Mouse (Mus musculus) lung, postnatal 14 days (tissue): ENCODE results near the gene Gm9376.

Experiments used
- DNase-seq: peaks from one replicate; pipeline ENCODE4 v3.0.0; 2021

Gm9376 gene

GRCm38 (mm10) chr14:118266660-118267059 is at the start of gene Gm9376:
Gene Gm9376 (plus strand): TSS chr14:118266960.
- DNase-seq = no peak

DNA sequence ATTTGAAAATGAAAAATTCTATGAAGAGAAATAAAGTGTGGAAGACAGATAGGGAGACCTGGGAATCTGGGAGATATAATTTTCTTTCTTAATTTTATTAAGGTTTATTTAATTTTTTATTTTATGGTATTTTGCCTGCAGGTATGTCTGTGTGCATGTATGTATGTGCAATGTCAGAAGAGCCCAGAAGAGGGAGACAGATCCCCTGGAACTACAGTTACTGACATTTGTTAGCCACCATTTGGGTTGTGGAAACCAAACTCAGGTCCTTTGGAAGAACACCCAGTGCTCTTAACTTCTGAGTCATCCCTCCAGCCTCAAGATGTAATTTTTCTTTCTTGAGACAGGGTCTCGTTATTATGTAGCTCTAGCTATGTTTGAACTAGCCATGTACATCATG is 45.9 kb upstream of the Gm9376 start:
- DNase-seq = no peak

DNA sequence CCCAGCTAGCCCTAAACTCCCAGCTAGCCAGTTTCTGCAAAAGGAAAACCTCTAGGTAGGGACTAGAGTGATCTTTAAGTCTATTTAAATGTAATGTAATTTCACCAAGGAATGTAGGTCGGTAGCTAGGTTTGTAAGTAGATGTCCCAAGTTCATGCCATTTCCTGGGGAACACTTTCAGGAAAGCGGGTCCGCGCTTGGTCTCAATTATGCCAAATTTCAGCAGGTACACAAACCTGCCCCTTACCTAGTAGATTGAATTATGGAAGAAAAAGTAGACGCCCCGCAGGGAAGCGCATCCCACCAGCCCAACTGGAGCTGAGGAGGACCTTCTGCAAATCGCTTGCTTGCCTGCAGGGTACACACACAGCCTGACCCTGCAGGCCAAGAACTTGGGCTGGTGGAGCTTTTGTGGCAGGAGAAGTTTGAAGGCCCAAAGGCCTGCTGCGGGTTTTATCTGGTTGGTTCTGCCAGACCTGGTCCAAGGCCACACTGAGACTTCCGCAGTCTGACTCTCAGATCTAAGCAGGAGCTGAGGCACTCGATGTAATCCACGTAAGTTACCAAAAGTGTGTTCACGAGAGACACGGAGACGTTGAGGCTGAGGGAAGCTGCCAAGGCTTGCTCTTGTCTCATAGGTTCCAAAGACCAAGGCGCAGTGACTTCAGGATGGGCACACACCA is 41.6 kb upstream of the Gm9376 start:
- DNase-seq = no peak

DNA sequence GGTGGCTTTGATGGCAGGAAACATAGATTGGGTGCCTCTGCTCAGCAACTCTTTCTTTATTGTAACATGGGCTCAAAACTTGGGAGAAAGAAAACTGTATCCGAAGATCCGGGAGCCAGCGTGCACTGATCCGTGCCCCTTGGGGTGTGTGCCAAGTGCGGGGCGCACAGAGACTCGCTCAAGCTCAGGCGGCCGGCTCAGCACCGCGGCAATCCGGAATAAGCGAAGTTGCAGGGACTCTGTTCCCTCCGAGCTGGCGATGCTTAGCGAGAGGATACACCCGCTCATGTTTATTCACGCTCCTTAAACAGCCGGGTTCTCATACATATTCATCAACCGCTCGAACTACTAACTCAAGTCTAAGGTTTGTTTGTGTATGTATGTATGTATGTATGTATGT is 40.8 kb upstream of the Gm9376 start:
- DNase-seq = no peak

GRCm38 (mm10) chr14:118226471-118227155 is 40.1 kb upstream of the Gm9376 start:
- no peak for DNase-seq

DNA sequence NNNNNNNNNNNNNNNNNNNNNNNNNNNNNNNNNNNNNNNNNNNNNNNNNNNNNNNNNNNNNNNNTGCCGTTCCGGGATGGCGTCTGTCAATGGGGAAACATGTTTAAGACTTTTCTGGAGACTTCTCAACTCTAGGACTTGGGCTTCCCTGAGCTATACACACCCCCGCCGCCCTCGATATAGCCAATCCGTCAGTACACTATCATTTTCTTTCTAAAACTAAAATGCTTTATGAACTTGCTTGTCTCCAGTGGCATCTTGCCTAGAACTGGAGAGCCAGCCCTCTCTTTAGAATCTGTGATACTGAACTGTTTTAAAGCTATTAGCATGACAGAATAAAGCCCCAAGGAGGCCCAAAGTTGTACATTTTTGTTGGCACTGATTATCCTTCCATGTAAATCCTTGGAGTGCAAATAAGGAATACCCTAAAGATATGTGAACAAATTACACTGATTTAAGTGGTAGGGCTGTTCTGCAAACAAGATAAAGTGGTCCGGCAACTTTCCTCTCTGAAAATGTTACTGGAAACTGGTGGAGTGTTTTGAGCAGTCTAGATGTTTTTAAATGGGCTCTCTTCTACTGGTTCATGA is 34.3 kb upstream of the Gm9376 start:
- no peak for DNase-seq

DNA sequence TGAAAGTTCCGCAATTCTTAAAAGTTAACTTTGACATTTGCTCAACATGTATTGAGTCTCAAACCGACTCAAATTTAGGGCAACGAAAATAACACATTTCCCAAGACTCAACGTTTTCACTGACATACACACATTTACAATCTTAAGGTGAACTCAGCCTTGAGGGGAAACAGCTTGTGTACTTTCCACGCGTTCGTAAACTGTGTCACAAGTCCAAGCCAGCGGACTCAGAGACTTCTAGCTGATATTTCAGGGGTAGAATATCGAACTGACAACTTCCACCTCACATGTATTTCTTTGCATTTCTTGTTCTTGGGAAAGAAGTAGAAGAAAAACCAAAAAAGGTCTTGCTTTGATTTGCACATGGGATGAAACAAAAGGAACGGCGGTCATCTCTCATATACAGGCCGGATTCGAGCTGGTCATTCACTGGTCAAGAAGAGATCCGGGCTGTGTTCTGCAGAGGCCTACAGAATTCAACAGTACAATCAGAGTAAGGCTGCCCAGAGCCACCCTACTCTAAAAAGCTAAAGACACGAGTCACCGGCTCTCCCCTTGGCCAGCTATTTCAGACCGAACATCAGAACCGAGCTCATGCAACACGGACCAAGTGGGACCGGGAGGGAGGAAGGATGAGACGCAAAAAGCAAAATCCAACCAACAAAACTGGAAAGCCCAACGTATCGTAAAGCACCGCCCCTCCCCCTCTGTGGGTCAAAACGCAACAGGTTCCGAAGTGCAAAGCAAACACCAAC is 32.8 kb upstream of the Gm9376 start:
- DNase-seq = no peak

DNA sequence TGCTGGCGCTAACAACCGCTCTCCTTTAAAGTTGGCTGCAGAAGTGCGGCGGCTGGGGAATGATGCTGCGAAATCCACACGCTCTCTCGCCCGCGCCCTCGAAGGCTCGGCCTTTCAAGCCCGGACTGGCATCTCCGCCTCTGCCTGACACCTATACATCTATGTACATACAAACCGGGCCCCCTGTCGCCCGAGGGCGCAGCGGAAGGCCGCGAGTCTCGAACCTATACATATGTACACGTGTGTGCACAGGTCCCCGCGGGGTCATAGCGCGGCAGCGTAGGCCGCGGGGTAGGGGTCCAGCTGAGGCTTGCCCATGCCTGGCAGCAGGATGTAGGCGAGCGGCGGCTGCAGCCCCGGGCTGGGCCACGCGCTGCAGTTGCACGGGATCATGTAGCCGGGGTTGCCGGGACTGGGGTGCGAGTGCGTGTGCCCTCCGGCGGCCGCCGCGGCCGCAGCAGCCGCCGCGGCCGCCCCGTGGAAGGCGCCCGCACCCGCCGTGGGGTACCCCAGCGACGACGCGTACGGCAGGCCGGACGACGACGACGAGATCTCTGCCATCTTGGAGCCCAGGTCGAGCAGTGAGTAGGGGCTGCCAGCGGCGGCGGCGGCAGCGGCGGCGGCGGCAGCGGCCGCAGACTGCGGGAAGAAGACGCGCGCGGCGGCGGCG is 32.1 kb upstream of the Gm9376 start:
- DNase-seq = no peak

DNA sequence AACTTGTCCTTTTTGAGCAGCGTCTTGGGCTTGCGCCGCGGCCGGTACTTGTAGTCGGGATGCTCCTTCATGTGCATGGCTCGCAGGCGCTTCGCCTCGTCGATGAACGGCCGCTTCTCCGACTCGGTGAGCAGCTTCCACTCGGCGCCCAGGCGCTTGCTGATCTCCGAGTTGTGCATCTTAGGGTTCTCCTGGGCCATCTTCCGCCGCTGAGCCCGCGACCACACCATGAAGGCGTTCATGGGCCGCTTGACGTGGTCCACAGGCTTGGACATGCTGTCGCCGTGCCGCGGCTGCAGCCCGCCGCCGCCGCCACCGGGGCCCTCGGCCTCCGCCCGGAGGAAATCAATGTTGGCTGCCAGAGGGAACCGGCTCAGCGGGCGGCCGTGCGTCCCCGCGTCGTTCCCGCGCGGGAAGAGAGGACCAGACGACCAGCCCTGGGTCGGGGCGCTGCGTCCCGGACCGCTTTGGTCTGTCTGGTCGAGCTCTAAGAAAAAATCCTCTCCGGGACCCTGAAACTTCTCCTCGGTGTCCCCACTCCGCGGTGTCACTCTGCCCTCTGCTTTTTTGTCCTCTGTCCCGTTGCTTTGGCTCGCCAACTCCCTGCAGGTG is 31.3 kb upstream of the Gm9376 start:
- DNase-seq = no peak

- DNase-seq = no peak
These were observed 30.5 kb upstream of the Gm9376 start for GRCm38 (mm10) chr14:118235973-118236885.

- peak; percentile 30 for DNase-seq
These were observed 29.9 kb upstream of the Gm9376 start, which contains the start of gene Sox21 for GRCm38 (mm10) chr14:118236886-118237289. Gene Sox21 (minus strand): TSS chr14:118237030.

DNA sequence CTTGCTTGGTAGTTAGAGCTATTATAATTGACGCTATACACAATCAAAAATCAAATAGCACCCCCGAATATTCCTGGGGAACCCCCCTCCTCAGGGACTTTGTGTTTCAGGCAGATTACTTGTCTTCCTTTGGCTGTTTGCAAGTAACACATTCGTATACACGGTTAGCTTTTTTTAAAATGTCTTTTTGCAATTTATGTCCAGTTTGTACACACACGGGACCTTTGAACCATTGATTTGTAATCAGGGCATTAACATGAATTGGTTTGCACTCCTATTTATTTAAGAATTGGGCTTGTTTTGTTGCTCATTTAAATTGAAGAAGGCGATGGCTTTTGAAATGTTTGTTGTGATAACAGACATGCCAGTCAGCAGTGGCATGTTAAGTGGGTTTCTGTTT is 29.0 kb upstream of the Gm9376 start:
- DNase-seq = no peak

DNA sequence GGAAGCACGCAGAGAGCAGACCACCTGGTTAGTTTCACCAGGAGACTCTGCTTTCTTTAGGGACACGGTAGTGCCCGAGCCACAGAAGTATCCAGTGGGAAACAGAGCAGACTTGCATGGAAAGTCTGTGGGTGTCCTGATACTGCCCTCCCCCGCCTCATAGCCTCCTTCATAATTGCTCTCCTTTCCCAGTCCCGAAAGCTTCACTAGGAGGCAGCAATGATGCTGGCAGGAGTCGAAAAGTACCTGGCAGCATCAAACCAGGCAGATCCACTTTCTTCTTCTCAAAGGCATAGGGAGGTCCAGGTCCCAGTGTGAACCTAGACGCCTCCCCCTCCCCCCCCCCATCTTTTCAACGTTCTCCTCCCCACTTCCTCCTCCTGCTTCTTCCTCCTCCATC is 27.4 kb upstream of the Gm9376 start:
- no peak for DNase-seq

DNA sequence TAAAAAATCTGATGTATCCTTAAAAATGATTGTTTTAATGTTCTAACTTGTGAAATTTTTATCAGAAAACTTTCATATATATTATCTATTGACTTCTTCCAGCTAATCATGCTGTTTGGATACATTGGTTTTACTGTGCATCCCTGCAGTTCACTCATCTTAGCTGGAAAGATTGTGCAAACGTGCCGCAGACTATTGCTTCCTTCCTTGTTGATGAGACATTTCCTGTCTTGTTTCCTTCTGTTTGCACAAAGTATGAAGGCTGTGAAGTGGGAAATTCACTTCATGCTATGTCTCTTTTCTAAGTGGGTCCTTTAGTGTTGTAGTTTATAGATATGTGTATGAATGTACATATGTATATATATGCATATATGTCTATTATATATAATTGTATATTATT is 25.3 kb upstream of the Gm9376 start:
- no peak for DNase-seq

DNA sequence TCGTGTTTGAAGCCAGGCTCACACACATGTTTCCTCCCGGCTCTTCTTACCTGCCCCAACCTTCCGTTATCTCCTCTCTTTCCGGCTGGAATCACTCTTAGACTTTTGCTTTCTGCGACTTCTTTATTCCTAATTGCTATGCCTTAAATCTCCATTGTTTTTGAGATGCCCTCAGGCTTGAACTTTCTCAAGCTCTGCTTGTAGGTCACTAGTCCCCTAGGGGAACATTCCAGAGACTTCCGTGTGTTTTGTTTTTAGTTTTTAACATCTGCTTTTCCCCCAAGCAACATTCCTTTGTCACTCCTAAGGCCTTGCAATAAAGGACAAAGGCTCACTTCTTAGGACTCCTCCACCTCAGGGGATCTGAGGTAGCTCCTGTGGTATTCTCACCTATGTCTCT is 13.4 kb upstream of the Gm9376 start:
- DNase-seq = no peak

GRCm38 (mm10) chr14:118268849-118269248 is 2.1 kb downstream of the Gm9376 start:
- DNase-seq = no peak

- no peak for DNase-seq
These were observed 6.1 kb downstream of the Gm9376 start for GRCm38 (mm10) chr14:118272594-118273555.

DNA sequence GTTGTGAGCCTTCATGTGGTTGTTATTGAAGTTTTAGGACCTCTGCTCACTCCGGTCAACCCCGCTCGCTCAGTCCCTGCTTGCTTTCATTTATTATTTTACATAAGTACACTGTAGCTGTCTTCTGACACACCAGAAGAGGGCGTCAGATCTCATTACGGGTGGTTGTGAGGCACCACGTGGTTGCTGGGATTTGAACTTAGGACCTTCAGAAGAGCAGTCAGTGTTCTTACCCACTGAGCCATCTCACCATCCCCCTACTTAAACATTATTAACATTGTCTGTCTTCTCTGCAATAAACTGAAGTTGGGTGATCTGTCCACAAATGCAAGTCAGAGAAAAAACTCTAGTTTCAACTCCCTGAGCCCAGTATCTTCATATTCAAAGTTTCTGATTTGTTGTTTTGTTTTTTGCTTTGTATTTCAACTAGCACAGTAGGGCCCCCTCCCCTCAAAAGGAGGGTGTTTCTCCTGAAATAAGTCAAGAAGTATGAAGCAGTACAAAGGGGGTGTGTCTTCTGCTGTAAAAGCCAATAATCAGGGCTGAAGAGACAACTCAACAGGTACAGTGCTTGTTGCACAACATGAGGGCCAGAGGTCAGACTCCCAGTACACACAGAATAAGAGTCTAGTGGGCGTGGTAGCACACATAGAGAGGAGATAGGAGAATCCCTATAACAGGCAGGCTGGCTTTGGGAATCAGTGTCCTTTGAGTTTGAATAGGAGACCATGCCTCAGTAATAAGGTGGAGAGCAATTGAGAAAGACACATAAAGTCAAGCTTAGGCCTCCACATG is 11.1 kb downstream of the Gm9376 start:
- no peak for DNase-seq

GRCm38 (mm10) chr14:118282272-118282671 is 15.5 kb downstream of the Gm9376 start:
- DNase-seq = no peak
